Mouse (Mus musculus): ENCODE measurements around the gene Gnb3.

DNA sequence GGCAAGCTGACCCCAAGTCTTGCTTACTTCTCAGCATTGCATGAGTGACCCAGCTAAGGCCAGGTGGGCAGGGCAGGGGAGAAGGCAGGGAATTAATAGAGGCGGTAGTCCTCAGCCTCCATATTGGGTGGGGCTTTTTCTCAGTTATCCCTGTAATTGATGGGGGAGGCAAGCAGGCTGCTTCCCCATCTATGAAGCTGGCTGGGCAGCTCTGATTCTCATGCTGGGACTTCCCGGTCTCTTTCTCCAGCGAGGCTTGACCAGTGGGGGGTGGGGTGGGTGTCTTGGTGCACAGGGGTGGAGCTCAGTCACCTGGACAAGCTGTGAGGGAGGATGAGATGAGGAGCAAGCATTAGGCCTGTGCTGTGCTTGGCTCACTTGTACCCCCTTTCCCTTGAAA lies 21.7 kb upstream of the Gnb3 start:
- no peak for TF ChIP-seq CTCF (IDR thresholded peaks at IDR 0.05; ENCODE audit: low read depth)
- no peak for TF ChIP-seq EP300 (optimal IDR thresholded peaks at IDR 0.05)

Data from stomach, postnatal 0 days (tissue).